Mouse (Mus musculus) myocyte (in vitro differentiated cells): ENCODE data around the gene Smurf1.

Experiments used
- CEBPB ChIP-seq: IDR thresholded peaks from 2 replicates; pipeline ENCODE4 v1.6.1; 2011; ENCODE audit warnings: mild to moderate bottlenecking, moderate library complexity; ENCODE audit not compliant: poor library complexity, insufficient read depth, severe bottlenecking
- E2F4 ChIP-seq: IDR thresholded peaks from one replicate; pipeline ENCODE4 v1.6.1; 2011; ENCODE audit warnings: mild to moderate bottlenecking, control low read depth, moderate library complexity; ENCODE audit not compliant: insufficient read depth
- MAX ChIP-seq: IDR thresholded peaks from one replicate; pipeline ENCODE4 v1.6.1; 2011; ENCODE audit warnings: low read depth, mild to moderate bottlenecking, control low read depth
- MYOD1 ChIP-seq, 3 experiments: IDR thresholded peaks; one replicate each; pipeline ENCODE4 v1.6.1; 2011; ENCODE audit warnings: control low read depth in 2 of 3, low read depth in 2 of 3, mild to moderate bottlenecking in 2 of 3, moderate library complexity in 1 of 3; ENCODE audit not compliant: insufficient read length in 2 of 3, control insufficient read depth in 1 of 3
- MYOG ChIP-seq, 3 experiments: IDR thresholded peaks; one replicate each; pipeline ENCODE4 v1.6.1; 2011; ENCODE audit warnings: control low read depth in 2 of 3, low read depth in 2 of 3, mild to moderate bottlenecking in 2 of 3; ENCODE audit not compliant: insufficient read length in 2 of 3, control insufficient read depth in 1 of 3, insufficient read depth in 1 of 3
- POLR2A ChIP-seq: IDR thresholded peaks from one replicate; pipeline ENCODE4 v1.6.1; 2011; ENCODE audit warnings: low read depth, mild to moderate bottlenecking, control low read depth, moderate library complexity; ENCODE audit not compliant: insufficient read length
- POLR2AphosphoS2 ChIP-seq: IDR thresholded peaks from one replicate; pipeline ENCODE4 v1.6.1; 2011; ENCODE audit warnings: low read depth, control low read depth; ENCODE audit not compliant: insufficient read length
- REST ChIP-seq: IDR thresholded peaks from one replicate; pipeline ENCODE4 v1.6.1; 2011; ENCODE audit warnings: mild to moderate bottlenecking, control low read depth, moderate library complexity; ENCODE audit not compliant: insufficient read depth, insufficient read length
- TCF12 ChIP-seq: IDR thresholded peaks from one replicate; pipeline ENCODE4 v1.6.1; 2011; ENCODE audit warnings: mild to moderate bottlenecking, control low read depth; ENCODE audit not compliant: poor library complexity, insufficient read depth, severe bottlenecking
- TCF3 ChIP-seq: IDR thresholded peaks from one replicate; pipeline ENCODE4 v1.6.1; 2011; ENCODE audit warnings: low read depth, control low read depth; ENCODE audit not compliant: insufficient read length
- USF1 ChIP-seq: IDR thresholded peaks from one replicate; pipeline ENCODE4 v1.6.1; 2011; ENCODE audit warnings: low read depth, mild to moderate bottlenecking, control low read depth, moderate library complexity

DNA sequence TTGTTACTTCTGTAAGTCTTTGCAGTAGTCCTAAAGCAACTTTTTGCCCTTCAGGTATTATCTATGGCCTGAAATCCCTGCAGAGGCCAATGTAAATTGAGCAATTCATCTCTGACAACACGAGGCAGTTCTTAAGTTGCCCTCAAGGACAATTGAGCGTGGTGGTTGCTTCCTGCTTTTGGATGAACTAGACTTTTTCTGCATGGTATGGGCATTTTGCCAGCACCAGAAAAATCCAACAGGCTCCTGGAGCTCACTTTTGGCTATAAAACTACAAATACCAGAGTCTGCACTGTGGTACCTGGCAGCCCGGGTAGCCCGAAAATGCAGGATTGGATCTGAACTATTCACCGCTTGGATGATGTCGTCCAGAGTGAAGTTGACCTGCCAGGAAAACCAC is 39.9 kb upstream of the Smurf1 start:
- TF ChIP-seq USF1 (no peak), MAX (no peak), POLR2A (no peak), REST (no peak), E2F4 (no peak), MYOD1 (IDR thresholded peaks at IDR 0.05; ENCODE audit: control insufficient read depth in 1 of 3, insufficient read length in 2 of 3, low read depth in 2 of 3) (no peak), TCF3 (no peak), POLR2AphosphoS2 (no peak), TCF12 (no peak), CEBPB (no peak), MYOG (IDR thresholded peaks at IDR 0.05; ENCODE audit: control insufficient read depth in 1 of 3, insufficient read depth in 1 of 3, insufficient read length in 2 of 3, low read depth in 2 of 3) (no peak)
